In the genomic region with DNA sequence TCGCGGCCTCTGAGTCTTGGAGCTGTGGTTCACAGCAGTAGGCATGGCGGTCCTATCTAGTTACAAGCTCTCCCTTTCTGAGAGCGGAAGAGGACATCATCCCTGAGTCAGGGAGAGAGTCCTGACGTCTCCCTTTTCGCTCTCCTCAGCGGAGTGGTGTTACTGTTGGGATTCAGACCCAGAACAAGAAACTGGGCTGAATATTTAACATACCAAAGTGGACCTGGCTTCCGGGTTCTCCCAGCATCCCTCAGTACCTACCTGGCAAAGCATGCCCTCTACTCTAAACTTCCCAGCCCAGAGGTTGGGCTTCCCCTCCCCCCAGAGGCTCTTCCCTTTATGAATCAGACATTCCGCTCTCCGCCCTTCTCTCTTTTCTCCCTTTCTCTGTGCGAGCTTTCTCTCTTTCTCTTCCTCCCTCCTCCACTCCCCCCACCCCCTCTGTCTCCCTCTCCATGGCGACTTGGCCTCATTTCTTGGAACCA, we compare ENCODE assay signal across 8 mouse cellular contexts. TPM values are rescaled to one million over a fixed set of nuclear protein-coding genes. Genes with fewer than 3 reads are reported as not detected.
DNase-seq lines count a peak whose midpoint lies in the region; ATAC-seq and TF ChIP-seq lines count a peak whose summit lies in the region.

No protein-coding gene starts in this region.

- 17% methylated on average over 12 of the region's 12 CpGs for WGBS in cerebellum, adult 2 months
- 11% methylated on average over 12 of the region's 12 CpGs for WGBS in embryonic facial prominence, embryonic 14.5 days
- 11% methylated on average over 12 of the region's 12 CpGs for WGBS in hindbrain, embryonic 14.5 days
- 24% methylated on average over 12 of the region's 12 CpGs for WGBS in liver, embryonic 12.5 days (ENCODE audit: insufficient replicate concordance)
- 13% methylated on average over 12 of the region's 12 CpGs for WGBS in stomach, embryonic 15.5 days

- peak overlapping the region; percentile 74 for H3ac ChIP-seq in C2C12 (ENCODE audit: control insufficient read depth, insufficient read length, low read depth)

- peak overlapping the region; percentile 61 for H3K9ac ChIP-seq in embryonic facial prominence, embryonic 14.5 days (ENCODE audit: low read depth, low read length)
- peak overlapping the region; percentile 30; the same call in 1 of the 2 replicates for H3K9ac ChIP-seq in hindbrain, embryonic 14.5 days
- H3K9ac ChIP-seq in liver, embryonic 12.5 days, result peak overlapping the region; percentile 12; the same call in 1 of the 2 replicates
- no peak overlapping the region for H3K9ac ChIP-seq in stomach, embryonic 15.5 days

- no peaks in the 10 kb centered on the region for H3K79me3 ChIP-seq in C2C12 (ENCODE audit: low read depth)

- H3K4me3 ChIP-seq in cerebellum, adult 2 months (replicated peaks; ENCODE audit: insufficient read depth, low read depth, low read length), result peak overlapping the region; percentile 66
- peak overlapping the region; percentile 23 for H3K4me3 ChIP-seq in C2C12 (ENCODE audit: insufficient read depth, poor library complexity, severe bottlenecking)
- H3K4me3 ChIP-seq in embryonic facial prominence, embryonic 14.5 days (ENCODE audit: low read depth, low read length), result peak overlapping the region; percentile 43
- H3K4me3 ChIP-seq in hindbrain, embryonic 14.5 days (replicated peaks; ENCODE audit: low read length), result peak overlapping the region; percentile 31
- H3K4me3 ChIP-seq in liver, embryonic 12.5 days, result peak overlapping the region; percentile 53
- H3K4me3 ChIP-seq in stomach, embryonic 15.5 days (replicated peaks), result peak overlapping the region; percentile 45

- ATAC-seq in embryonic facial prominence, embryonic 14.5 days (ENCODE audit: low read depth), result peak; percentile 39; the same call in 1 of the 2 replicates
- 0 out of 2 replicates have a peak, but pooled peaks have one; percentile 24 for ATAC-seq in hindbrain, embryonic 14.5 days (ENCODE audit: low FRiP score)
- ATAC-seq in liver, embryonic 12.5 days, result no peak
- peak; percentile 68 for ATAC-seq in stomach, embryonic 15.5 days (ENCODE audit: insufficient read depth, low FRiP score, low read depth)

- H3K27me3 ChIP-seq in cerebellum, adult 2 months (ENCODE audit: control insufficient read depth, insufficient read depth, low read length), result peaks cover 3% of the 10 kb centered on the region; the same call in 1 of the 2 replicates
- H3K27me3 ChIP-seq in C2C12 (ENCODE audit: control insufficient read depth, insufficient read depth, insufficient read length), result no peaks in the 10 kb centered on the region
- no peaks in the 10 kb centered on the region for H3K27me3 ChIP-seq in embryonic facial prominence, embryonic 14.5 days (replicated peaks; ENCODE audit: control insufficient read depth, insufficient read depth, low read length)
- H3K27me3 ChIP-seq in hindbrain, embryonic 14.5 days (ENCODE audit: control insufficient read depth, insufficient read depth, low read length), result peaks cover 3% of the 10 kb centered on the region; the same call in 1 of the 2 replicates
- H3K27me3 ChIP-seq in liver, embryonic 12.5 days (replicated peaks), result peaks cover 20% of the 10 kb centered on the region
- H3K27me3 ChIP-seq in stomach, embryonic 15.5 days (replicated peaks), result no peaks in the 10 kb centered on the region

- peak overlapping the region; percentile 61 for H3K4me2 ChIP-seq in embryonic facial prominence, embryonic 14.5 days (ENCODE audit: low read depth, low read length)
- H3K4me2 ChIP-seq in hindbrain, embryonic 14.5 days (replicated peaks), result peak overlapping the region; percentile 54
- peak overlapping the region; percentile 71 for H3K4me2 ChIP-seq in liver, embryonic 12.5 days
- H3K4me2 ChIP-seq in stomach, embryonic 15.5 days, result peak overlapping the region; percentile 69

- H3K4me1 ChIP-seq in cerebellum, adult 2 months (ENCODE audit: control insufficient read depth, insufficient read depth, low read length), result no peaks in the 10 kb centered on the region; the same call in 1 of the 2 replicates
- H3K4me1 ChIP-seq in embryonic facial prominence, embryonic 14.5 days (ENCODE audit: control insufficient read depth, insufficient read depth, low read length), result peaks cover 13% of the 10 kb centered on the region
- peaks cover 14% of the 10 kb centered on the region; the same call in 1 of the 2 replicates for H3K4me1 ChIP-seq in hindbrain, embryonic 14.5 days (replicated peaks; ENCODE audit: control insufficient read depth, insufficient read depth, low read length)
- peaks cover 9% of the 10 kb centered on the region; the same call in 1 of the 2 replicates for H3K4me1 ChIP-seq in liver, embryonic 12.5 days
- peaks cover 15% of the 10 kb centered on the region for H3K4me1 ChIP-seq in stomach, embryonic 15.5 days

- no peaks in the 10 kb centered on the region for H3K79me2 ChIP-seq in C2C12 (ENCODE audit: control insufficient read depth, insufficient read depth)

- no peaks in the 10 kb centered on the region for H3K9me3 ChIP-seq in embryonic facial prominence, embryonic 14.5 days (ENCODE audit: control insufficient read depth, low read length)
- H3K9me3 ChIP-seq in hindbrain, embryonic 14.5 days (ENCODE audit: control insufficient read depth, low read length), result no peaks in the 10 kb centered on the region
- H3K9me3 ChIP-seq in liver, embryonic 12.5 days (replicated peaks), result no peaks in the 10 kb centered on the region
- no peaks in the 10 kb centered on the region for H3K9me3 ChIP-seq in stomach, embryonic 15.5 days

- H3K27ac ChIP-seq in cerebellum, adult 2 months (ENCODE audit: insufficient read depth, low read length), result peak overlapping the region; percentile 10; the same call in 1 of the 2 replicates
- H3K27ac ChIP-seq in embryonic facial prominence, embryonic 14.5 days (replicated peaks; ENCODE audit: low read depth, low read length), result no peak overlapping the region
- H3K27ac ChIP-seq in hindbrain, embryonic 14.5 days, result no peak overlapping the region
- H3K27ac ChIP-seq in liver, embryonic 12.5 days, result no peak overlapping the region
- H3K27ac ChIP-seq in stomach, embryonic 15.5 days, result peak overlapping the region; percentile 59

- H3K36me3 ChIP-seq in C2C12 (ENCODE audit: control insufficient read depth, insufficient read depth), result no peaks in the 10 kb centered on the region
- H3K36me3 ChIP-seq in embryonic facial prominence, embryonic 14.5 days (ENCODE audit: control insufficient read depth, insufficient read depth, low read length), result no peaks in the 10 kb centered on the region
- H3K36me3 ChIP-seq in hindbrain, embryonic 14.5 days (replicated peaks; ENCODE audit: control insufficient read depth, insufficient read depth), result no peaks in the 10 kb centered on the region
- no peaks in the 10 kb centered on the region for H3K36me3 ChIP-seq in liver, embryonic 12.5 days
- no peaks in the 10 kb centered on the region for H3K36me3 ChIP-seq in stomach, embryonic 15.5 days

- no peak for TF ChIP-seq CTCF in cerebellum, adult 2 months (IDR thresholded peaks at IDR 0.05; ENCODE audit: borderline replicate concordance, insufficient read depth, low read depth, low read length)
- no peak for TF ChIP-seq CTCF in C2C12 (IDR thresholded peaks at IDR 0.05; ENCODE audit: control insufficient read depth, insufficient read depth, insufficient read length)

- no peak for TF ChIP-seq POLR2A in cerebellum, adult 2 months (IDR thresholded peaks at IDR 0.05; ENCODE audit: borderline replicate concordance, insufficient read depth, low read length)

- peak in 1 of 2 experiments; percentile 18 for DNase-seq in cerebellum, adult 2 months
- no peak for DNase-seq in cerebellum, adult 9-11 months
- DNase-seq in embryonic facial prominence, embryonic 14.5 days (ENCODE audit: low spot score), result peak; percentile 47
- peak; percentile 39 for DNase-seq in hindbrain, embryonic 14.5 days (ENCODE audit: low spot score)
- no peak for DNase-seq in frontal cortex, postnatal 25 days (ENCODE audit: low spot score in 2 of 2)

TF ChIP-seq in C2C12, 6 proteins besides CTCF, POLR2A, EP300 and RAD21:
- TF ChIP-seq MYOD1 (IDR thresholded peaks at IDR 0.05; ENCODE audit: control insufficient read depth, insufficient read length, low read depth) (no peak), MAX (IDR thresholded peaks at IDR 0.05) (peak; percentile 56)
TF ChIP-seq in C2C12: peak in this region for 1.

RNA-seq across cellular contexts. Expression of a gene that starts 5.3 kb away (rescaled TPM):
- polyA plus RNA-seq in cerebellum, adult 2 months (2012; rRNA removed), result 0.03 and 0.08 TPM in 2 replicates
- 105 TPM for polyA plus RNA-seq in C2C12 (2012; fragmentation: generic; extraction: Trizol)
- 25.9 and 26.2 TPM in 2 replicates for polyA plus RNA-seq in embryonic facial prominence, embryonic 14.5 days (2014; fragmentation: Nextera tagmentation; extraction: Ambion mirVana)
- polyA plus RNA-seq in hindbrain, embryonic 14.5 days (2014; fragmentation: Nextera tagmentation; extraction: Ambion mirVana), result 0.18 and 0.32 TPM in 2 replicates
- 0.29 and 0.50 TPM in 2 replicates for polyA plus RNA-seq in liver, embryonic 12.5 days (2016; fragmentation: Nextera tagmentation; extraction: Ambion mirVana)
- polyA plus RNA-seq in stomach, embryonic 15.5 days (2015; fragmentation: Nextera tagmentation; extraction: Ambion mirVana), result 0.26 and 0.36 TPM in 2 replicates

RNA-seq across cellular contexts. Expression of a gene that starts 55.9 kb away (rescaled TPM):
- 6.1 and 7.2 TPM in 2 replicates for polyA plus RNA-seq in cerebellum, adult 2 months (2012; rRNA removed)
- polyA plus RNA-seq in C2C12 (2012; fragmentation: generic; extraction: Trizol), result 16.1 TPM
- 21.5 and 23.5 TPM in 2 replicates for polyA plus RNA-seq in embryonic facial prominence, embryonic 14.5 days (2014; fragmentation: Nextera tagmentation; extraction: Ambion mirVana)
- 3.8 and 3.9 TPM in 2 replicates for polyA plus RNA-seq in hindbrain, embryonic 14.5 days (2014; fragmentation: Nextera tagmentation; extraction: Ambion mirVana)
- polyA plus RNA-seq in liver, embryonic 12.5 days (2016; fragmentation: Nextera tagmentation; extraction: Ambion mirVana), result 5.7 and 6.1 TPM in 2 replicates
- polyA plus RNA-seq in stomach, embryonic 15.5 days (2015; fragmentation: Nextera tagmentation; extraction: Ambion mirVana), result 6.9 and 7.6 TPM in 2 replicates

Comparison
In these comparisons a context has a peak if more than half of its experiments do, and no peak if none do; other contexts are left out.
1. DNase-seq: peak in embryonic facial prominence, embryonic 14.5 days (single experiment) and hindbrain, embryonic 14.5 days (single experiment); none in cerebellum, adult 9-11 months (single experiment) and frontal cortex, postnatal 25 days (0 of 2).
2. H3K27ac ChIP-seq: peak in cerebellum, adult 2 months (single experiment) and stomach, embryonic 15.5 days (single experiment); none in embryonic facial prominence, embryonic 14.5 days (single experiment), hindbrain, embryonic 14.5 days (single experiment) and liver, embryonic 12.5 days (single experiment).
3. RNA of a gene that starts 5.3 kb away (polyA plus RNA-seq): 105 TPM in C2C12 (single experiment) and 25.9 to 26.2 TPM in embryonic facial prominence, embryonic 14.5 days; 0.18 to 0.32 TPM in hindbrain, embryonic 14.5 days, 0.29 to 0.50 TPM in liver, embryonic 12.5 days, 0.26 to 0.36 TPM in stomach, embryonic 15.5 days and 0.03 to 0.08 TPM in cerebellum, adult 2 months; every median in the first group is over 10 times any median in the second.
4. Peak in every context shown above with its lines, with median percentiles within 50 percentile points of each other: H3K4me3 ChIP-seq and H3K4me2 ChIP-seq.